Mouse (Mus musculus) embryonic facial prominence, embryonic 14.5 days (tissue): ENCODE measurements around the gene Serpinf1. TPM values are rescaled to one million over a fixed set of nuclear protein-coding genes. Genes with fewer than 3 reads are reported as not detected.

Experiments used
- ATAC-seq: fragments of 200-750 bp; cut with Nextera tagmentation; 2 replicates; pipeline ENCODE4 v1.8.0; 2017; ENCODE audit warnings: low read depth, moderate number of reproducible peaks, moderate TSS enrichment
- DNase-seq: peaks from one replicate; pipeline ENCODE4 v3.0.0-alpha.2; 2015; ENCODE audit warnings: low spot score
- H3K27ac ChIP-seq: fragments of 300-500 bp; sonication (generic); replicated peaks from 2 replicates; pipeline ENCODE4 v1.5.1; 2014; ENCODE audit warnings: low read depth, mild to moderate bottlenecking, low read length, moderate library complexity
- H3K27me3 ChIP-seq: fragments of 300-500 bp; sonication (generic); replicated peaks from 2 replicates; pipeline ENCODE4 v1.6.1; 2014; ENCODE audit warnings: low read length; ENCODE audit not compliant: control insufficient read depth, insufficient read depth
- H3K36me3 ChIP-seq: fragments of 300-500 bp; sonication (generic); 2 replicates; pipeline ENCODE4 v1.6.1; 2014; ENCODE audit warnings: low read length, mixed read lengths; ENCODE audit not compliant: control insufficient read depth, insufficient read depth
- H3K4me1 ChIP-seq: fragments of 300-500 bp; sonication (generic); 2 replicates; pipeline ENCODE4 v1.6.1; 2014; ENCODE audit warnings: antibody characterized with exemption, low read length; ENCODE audit not compliant: control insufficient read depth, insufficient read depth
- H3K4me2 ChIP-seq: fragments of 300-500 bp; sonication (generic); 2 replicates; pipeline ENCODE4 v1.6.1; 2014; ENCODE audit warnings: low read depth, mild to moderate bottlenecking, low read length, moderate library complexity, mixed read lengths
- H3K4me3 ChIP-seq: fragments of 300-500 bp; sonication (generic); 2 replicates; pipeline ENCODE4 v1.5.1; 2014; ENCODE audit warnings: low read depth, mild to moderate bottlenecking, low read length
- H3K9ac ChIP-seq: fragments of 300-500 bp; sonication (generic); 2 replicates; pipeline ENCODE4 v1.6.1; 2014; ENCODE audit warnings: low read depth, mild to moderate bottlenecking, low read length, moderate library complexity, mixed read lengths
- H3K9me3 ChIP-seq: fragments of 300-500 bp; sonication (generic); 2 replicates; pipeline ENCODE4 v1.6.1; 2016; ENCODE audit warnings: low read length; ENCODE audit not compliant: control insufficient read depth
- WGBS: fragments of 180-500 bp; shearing (Covaris S2); extraction: QIAGEN DNeasy Blood & Tissue Kit; methylation state at CpG from one replicate; pipeline ENCODE4 v1.1.7; 2014; 5-methylcytosine and 5-hydroxymethylcytosine counted together
- polyA plus RNA-seq: library from polyadenylated mRNA; unstranded; fragments of >200 nt; fragmentation: Nextera tagmentation; extraction: Ambion mirVana; gene quantifications from 2 replicates; pipeline ENCODE4 v1.2.1, GENCODE M21; 2014

The Serpinf1 gene
- polyA plus RNA-seq, 1 experiment from 2014 or later = 373 TPM

DNA sequence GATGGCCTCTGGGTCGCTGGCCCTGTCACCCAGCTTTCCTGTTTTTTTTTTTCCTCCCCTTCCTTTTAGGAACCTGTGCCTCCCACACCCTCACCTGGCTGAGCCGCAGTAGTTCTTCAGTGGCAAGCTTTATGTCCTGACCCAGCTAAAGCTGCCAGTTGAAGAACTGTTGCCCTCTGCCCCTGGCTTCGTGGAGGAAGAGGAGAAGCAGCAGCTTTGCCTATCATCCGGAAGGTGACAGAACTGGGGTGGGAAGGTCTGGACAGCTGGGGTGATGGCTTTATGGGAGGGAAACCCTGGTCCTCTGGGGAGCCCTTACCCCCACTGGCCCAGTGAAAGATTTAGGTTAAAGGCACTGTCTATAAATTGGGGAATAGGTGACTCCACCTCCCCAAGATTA is 41.1 kb upstream of the Serpinf1 start:
- no peaks in the 10 kb centered on the region for H3K27me3 ChIP-seq
- ATAC-seq = no peak
- WGBS = 48% methylated on average over 4 of the region's 4 CpGs
- H3K9me3 ChIP-seq = no peaks in the 10 kb centered on the region
- peaks cover 14% of the 10 kb centered on the region for H3K36me3 ChIP-seq
- H3K4me2 ChIP-seq = peak overlapping the region; percentile 91
- no peak for DNase-seq
- no peak overlapping the region for H3K4me3 ChIP-seq
- peak overlapping the region; percentile 3; the same call in 1 of the 2 replicates for H3K9ac ChIP-seq
- 0 out of 2 replicates have a peak overlapping the region, but pooled peaks have one; percentile 24 for H3K27ac ChIP-seq
- H3K4me1 ChIP-seq = peaks cover 36% of the 10 kb centered on the region

DNA sequence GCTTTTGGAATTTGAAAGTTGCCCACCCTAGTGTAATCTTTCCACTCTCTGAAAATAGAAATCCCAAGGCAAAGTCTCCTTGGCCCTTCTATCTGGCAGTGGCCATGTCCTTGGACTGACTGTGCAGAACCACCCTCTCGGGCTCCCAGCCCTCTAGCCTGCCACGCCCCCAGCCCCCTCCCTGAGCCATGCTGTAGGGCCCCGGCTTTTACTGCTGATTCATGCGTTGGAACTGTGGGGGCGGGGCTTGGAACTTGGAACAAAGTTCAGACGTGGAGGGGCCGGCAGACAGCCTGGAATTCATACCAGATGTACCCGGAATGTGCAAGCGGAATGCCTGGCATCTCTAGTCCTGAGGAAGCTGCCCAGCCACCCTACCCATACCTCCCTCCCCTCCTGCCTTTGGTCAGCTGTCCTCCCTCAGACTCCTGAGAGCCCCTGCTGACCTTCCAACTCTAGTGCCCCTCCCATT is 40.4 kb upstream of the Serpinf1 start:
- Histone ChIP-seq H3K9me3 (no peaks in the 10 kb centered on the region), H3K4me1 (peaks cover 36% of the 10 kb centered on the region), H3K36me3 (peaks cover 14% of the 10 kb centered on the region), H3K27me3 (no peaks in the 10 kb centered on the region), H3K9ac (peak overlapping the region; percentile 72; the same call in 1 of the 2 replicates), H3K4me3 (peak overlapping the region; percentile 83), H3K4me2 (peak overlapping the region; percentile 91), H3K27ac (peak overlapping the region; percentile 85)
- ATAC-seq (peak; percentile 16), DNase-seq (peak; percentile 95)
- 2% methylated on average over 7 of the region's 9 CpGs for WGBS

DNA sequence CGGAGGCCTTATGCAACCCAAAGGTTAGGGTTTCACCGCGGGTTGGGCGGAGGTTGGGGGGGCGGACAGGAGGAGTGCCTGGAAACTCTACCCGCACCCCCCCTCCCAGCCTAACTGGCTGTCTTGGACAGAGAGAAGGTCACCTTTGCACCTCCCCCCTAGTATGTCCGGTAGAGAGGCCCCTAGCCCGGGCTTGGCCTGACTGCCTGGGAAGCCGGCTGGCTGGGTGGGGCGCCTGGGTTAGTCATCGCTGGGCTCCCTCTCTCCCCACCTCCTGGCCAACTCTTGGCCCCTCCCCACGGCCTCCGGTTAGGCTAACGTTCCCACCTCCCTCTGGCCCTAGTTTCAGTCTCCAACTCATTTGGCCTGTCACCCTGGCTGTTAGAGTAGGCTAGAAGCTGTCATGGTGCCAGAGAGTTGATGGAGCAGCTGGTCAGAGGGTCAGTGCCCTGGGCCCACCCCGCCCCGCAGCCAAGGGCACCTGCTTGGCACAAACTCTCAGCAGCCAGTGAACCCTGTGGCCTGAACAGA is 39.8 kb upstream of the Serpinf1 start:
- Histone ChIP-seq H3K27ac (peak overlapping the region; percentile 85), H3K4me1 (peaks cover 32% of the 10 kb centered on the region), H3K27me3 (no peaks in the 10 kb centered on the region), H3K9ac (peak overlapping the region; percentile 72), H3K4me2 (peak overlapping the region; percentile 91), H3K4me3 (peak overlapping the region; percentile 83), H3K36me3 (peaks cover 14% of the 10 kb centered on the region), H3K9me3 (no peaks in the 10 kb centered on the region)
- 3% methylated on average over 14 of the region's 16 CpGs for WGBS
- DNase-seq (peak; percentile 59), ATAC-seq (no peak)

DNA sequence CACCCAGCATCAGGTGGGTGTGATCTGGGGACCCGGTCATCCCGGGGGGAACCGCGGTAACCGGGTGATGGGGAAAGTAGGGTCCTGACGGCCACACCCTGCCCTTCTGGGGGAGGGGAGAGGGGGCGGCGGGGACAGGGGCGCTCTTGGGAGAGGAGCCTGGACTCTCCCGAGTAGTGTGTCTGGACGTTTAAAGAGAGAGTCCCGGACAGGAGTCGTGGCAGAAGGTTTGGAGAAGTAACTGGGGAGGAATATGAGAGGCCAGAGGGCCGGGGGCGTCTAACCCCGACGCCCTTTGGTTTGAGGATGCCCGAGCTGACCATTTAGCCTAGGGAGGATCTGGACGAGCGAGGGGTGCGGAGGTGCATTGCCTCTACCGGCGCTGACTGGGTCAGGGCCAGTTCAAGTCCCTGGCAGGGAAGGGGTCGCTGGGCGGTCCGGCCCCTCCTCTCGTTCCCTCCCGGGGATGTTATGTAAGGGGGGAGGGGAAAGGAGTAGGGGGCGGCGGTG is 39.3 kb upstream of the Serpinf1 start:
- under 1% methylated on average over 25 of the region's 30 CpGs for WGBS
- H3K27me3 ChIP-seq = no peaks in the 10 kb centered on the region

DNA sequence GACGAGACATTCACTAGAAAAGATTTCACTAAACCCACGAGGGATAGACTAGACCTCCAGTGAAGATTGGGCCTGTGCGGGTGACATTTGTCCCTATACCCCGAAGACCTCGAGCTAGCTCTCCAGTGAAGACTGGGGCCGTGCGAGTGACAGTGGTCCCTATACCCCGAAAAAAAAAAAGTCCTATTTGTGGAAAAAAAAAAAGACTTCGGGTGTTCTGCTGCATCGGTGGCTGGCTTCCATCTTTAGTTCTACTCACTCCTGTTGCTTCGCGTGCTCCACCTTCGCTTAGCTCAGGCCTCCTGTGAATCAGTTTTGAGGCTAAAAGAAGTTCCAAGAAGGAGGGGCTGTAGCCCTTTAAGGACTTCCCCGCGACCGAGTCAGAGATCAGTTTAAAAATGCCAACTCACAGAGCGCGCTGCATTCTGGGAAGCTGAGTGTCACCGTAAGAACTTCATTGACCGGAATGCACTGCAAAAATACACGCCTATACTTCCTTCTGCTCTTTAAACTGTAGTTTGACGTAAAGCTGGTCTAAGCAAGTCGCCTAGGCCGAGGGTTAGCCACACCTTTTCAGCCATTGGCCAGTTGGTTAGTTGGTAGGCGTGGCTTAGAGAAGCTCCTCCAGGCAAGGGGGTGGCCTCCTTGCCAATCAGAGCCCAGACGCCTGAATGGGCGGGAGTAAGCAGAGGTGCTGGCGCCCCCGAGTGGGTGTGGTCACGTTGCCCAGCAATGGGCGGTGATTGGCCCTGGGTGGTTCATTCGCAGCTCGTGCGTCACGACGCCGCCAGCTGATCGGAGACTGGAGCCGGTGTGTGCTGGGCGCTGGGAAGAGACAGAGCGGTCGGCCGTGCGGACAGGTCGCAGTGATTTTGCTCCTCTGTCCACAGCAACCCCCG is 38.6 kb upstream of the Serpinf1 start, which contains the start of gene Tlcd2:
Gene Tlcd2 (plus strand): TSS at position 872 of the 899 bp plus-strand sequence.
- H3K27ac ChIP-seq = peak within 1 kb of the TSS; percentile 93

More for the DNA sequence above, 39.3 kb upstream of the Serpinf1 start:
- H3K9me3 ChIP-seq = no peaks in the 10 kb centered on the region
- H3K36me3 ChIP-seq = peaks cover 12% of the 10 kb centered on the region
- H3K4me1 ChIP-seq = peaks cover 32% of the 10 kb centered on the region
- H3K4me3 ChIP-seq = peak overlapping the region; percentile 83
- peak overlapping the region; percentile 72 for H3K9ac ChIP-seq
- DNase-seq = no peak
- ATAC-seq = peak; percentile 0; the same call in 1 of the 2 replicates
- H3K4me2 ChIP-seq = peak overlapping the region; percentile 91
- H3K27ac ChIP-seq = peak overlapping the region; percentile 85

DNA sequence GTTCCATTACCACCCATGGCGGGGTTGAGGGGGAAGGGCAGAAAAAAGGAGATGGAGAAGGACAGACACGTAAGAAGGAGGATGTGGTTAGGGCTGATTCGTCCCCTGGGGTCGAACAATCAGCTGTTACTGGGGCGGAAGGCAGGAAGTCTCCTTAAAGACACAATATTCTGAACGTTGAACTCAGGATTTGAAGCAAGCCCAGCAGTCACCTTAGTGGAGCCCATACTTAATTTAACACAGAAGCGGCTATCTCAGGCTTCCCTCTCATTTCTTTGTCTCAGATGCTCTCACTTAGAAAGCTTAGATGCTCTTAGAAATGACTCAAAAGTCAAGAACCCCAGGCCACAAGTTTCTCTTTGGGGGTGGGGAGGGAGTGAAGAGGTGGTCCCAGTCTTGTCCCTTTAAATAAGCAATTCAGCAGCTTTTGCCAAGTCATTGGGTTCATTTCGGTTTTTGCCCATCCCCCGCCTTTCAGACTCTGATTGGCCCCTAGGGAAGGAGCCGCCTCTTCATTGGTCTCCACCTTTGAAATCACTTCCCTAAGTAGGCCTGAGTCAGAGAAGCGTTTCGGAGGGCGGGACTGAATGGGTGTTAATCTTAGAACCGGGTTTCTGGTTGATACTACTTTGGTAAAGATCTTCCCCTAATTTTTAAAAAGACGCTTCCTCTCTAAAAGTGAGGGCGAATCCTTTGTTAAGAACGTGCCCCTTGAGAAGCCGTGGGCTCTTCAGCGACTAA is 37.8 kb upstream of the Serpinf1 start:
- DNase-seq (peak; percentile 97), ATAC-seq (peak; percentile 38)
- Histone ChIP-seq H3K9ac (peak overlapping the region; percentile 66), H3K4me1 (peaks cover 32% of the 10 kb centered on the region), H3K4me2 (peak overlapping the region; percentile 91), H3K27me3 (no peaks in the 10 kb centered on the region), H3K36me3 (peaks cover 3% of the 10 kb centered on the region; the same call in 1 of the 2 replicates), H3K9me3 (no peaks in the 10 kb centered on the region), H3K27ac (peak overlapping the region; percentile 93), H3K4me3 (peak overlapping the region; percentile 83)
- WGBS = 3% methylated on average over 19 of the region's 19 CpGs

More for the DNA sequence above, 38.6 kb upstream of the Serpinf1 start, which contains the start of gene Tlcd2:
- Histone ChIP-seq H3K4me3 (peak within 1 kb of the TSS; percentile 83), H3K9me3 (no peaks in the 10 kb centered on the region), H3K27me3 (no peaks in the 10 kb centered on the region), H3K36me3 (peaks cover 10% of the 10 kb centered on the region), H3K4me2 (peak within 1 kb of the TSS; percentile 91), H3K4me1 (peaks cover 32% of the 10 kb centered on the region), H3K9ac (peak within 1 kb of the TSS; percentile 72)
- under 1% methylated on average over 33 of the region's 46 CpGs for WGBS
- DNase-seq (peak; percentile 100), ATAC-seq (peak; percentile 94)

DNA sequence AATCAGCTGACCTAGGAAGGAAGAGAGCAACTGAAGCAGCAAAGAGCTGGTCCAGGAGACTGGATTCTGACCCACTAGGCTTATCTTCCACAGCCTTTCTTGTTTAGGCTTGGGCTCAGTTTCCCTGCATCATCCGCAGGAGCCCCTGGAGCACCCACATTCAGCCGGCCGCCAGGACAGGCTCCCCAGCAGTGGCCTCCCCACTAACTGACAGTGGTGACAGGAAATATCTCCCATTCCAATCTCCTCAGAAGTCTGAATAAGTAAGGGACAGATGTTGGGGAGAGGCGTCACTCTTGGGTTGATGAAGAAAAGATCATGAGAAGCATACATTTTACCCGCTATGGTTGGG is 37.2 kb upstream of the Serpinf1 start:
- ATAC-seq (no peak), DNase-seq (no peak)
- 16% methylated on average over 5 of the region's 5 CpGs for WGBS
- Histone ChIP-seq H3K36me3 (no peaks in the 10 kb centered on the region), H3K27me3 (no peaks in the 10 kb centered on the region), H3K4me1 (peaks cover 35% of the 10 kb centered on the region), H3K4me2 (peak overlapping the region; percentile 91), H3K9ac (no peak overlapping the region), H3K4me3 (peak overlapping the region; percentile 83), H3K9me3 (no peaks in the 10 kb centered on the region), H3K27ac (peak overlapping the region; percentile 93)

DNA sequence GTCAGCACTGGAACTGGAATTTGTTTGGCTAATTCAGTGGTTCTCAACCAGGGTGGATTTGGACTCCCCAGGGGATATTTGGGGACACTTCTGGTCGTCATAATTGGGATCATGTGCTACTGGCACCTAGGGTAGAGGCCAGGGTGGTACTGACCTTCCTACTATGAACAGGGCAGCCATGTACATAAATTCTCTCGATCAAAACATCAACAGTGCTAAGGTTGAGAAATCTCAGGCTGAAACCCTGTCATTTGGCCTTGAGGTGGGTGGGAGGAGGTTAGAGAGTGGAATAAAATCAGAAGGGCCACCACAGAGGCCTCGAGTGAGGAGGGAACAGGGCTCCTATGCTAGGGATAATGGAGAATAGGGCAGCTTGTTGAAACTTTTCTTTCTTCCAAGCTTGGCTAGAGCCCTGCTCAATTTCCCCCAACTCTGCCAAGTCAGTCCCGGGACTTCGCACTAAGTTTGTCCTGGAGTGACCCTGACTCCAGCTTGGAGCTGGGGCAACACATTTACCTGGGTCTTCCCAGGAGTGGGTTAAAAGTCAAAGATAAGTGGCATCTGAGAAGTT is 36.7 kb upstream of the Serpinf1 start:
- peak overlapping the region; percentile 91; the same call in 1 of the 2 replicates for H3K4me2 ChIP-seq
- H3K36me3 ChIP-seq = no peaks in the 10 kb centered on the region
- ATAC-seq (no peak), DNase-seq (no peak)
- peak overlapping the region; percentile 93 for H3K27ac ChIP-seq
- H3K27me3 ChIP-seq = no peaks in the 10 kb centered on the region
- H3K4me3 ChIP-seq = no peak overlapping the region
- H3K9ac ChIP-seq = no peak overlapping the region
- H3K4me1 ChIP-seq = peaks cover 35% of the 10 kb centered on the region
- H3K9me3 ChIP-seq = no peaks in the 10 kb centered on the region
- 73% methylated on average over 5 of the region's 5 CpGs for WGBS
